Comparison of ENCODE assay signal across 10 mouse cellular contexts in the genomic region with DNA sequence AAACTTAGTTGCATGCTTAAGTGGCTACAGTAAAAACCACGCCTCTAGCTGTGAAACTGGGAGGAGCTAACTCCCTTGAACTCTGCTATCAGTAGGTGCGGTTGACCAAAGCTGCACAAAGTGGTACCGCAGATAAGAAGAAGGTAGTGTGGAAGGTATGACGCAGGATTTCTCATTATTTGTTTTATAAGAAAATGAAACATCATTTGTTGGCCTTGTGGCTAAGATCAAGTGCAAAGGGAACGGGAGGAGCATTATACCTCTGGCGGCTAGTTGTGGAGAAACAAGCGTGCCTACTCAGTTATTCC. TPM values are rescaled to one million over a fixed set of nuclear protein-coding genes. Genes with fewer than 3 reads are reported as not detected.
DNase-seq lines count a peak whose midpoint lies in the region; ATAC-seq and TF ChIP-seq lines count a peak whose summit lies in the region.
"Had no signal": no experiment of that assay in that cellular context is flagged by ENCODE, and none has a peak within 500 bp of the region (broad histone marks: within the 10 kb centered on the region; RNA-seq: fewer than 3 reads in every experiment).

No protein-coding gene starts in this region.

- no peaks in the 10 kb centered on the region for H3K27me3 ChIP-seq in liver, postnatal 0 days (ENCODE audit: insufficient read depth, low read length)
- H3K27me3 ChIP-seq in kidney, embryonic 15.5 days: no peaks in the 10 kb centered on the region
- H3K27me3 ChIP-seq: neural tube, embryonic 13.5 days had no signal

- no peaks in the 10 kb centered on the region for H3K36me3 ChIP-seq in liver, postnatal 0 days (replicated peaks; ENCODE audit: insufficient read depth, low read length)
- H3K36me3 ChIP-seq in kidney, embryonic 15.5 days: no peaks in the 10 kb centered on the region
- H3K36me3 ChIP-seq: neural tube, embryonic 13.5 days had no signal

- H3K4me2 ChIP-seq in liver, postnatal 0 days (ENCODE audit: low read depth, low read length): peak overlapping the region; percentile 73
- no peak overlapping the region for H3K4me2 ChIP-seq in kidney, embryonic 15.5 days
- H3K4me2 ChIP-seq: neural tube, embryonic 13.5 days had no signal

- peak; percentile 82 for ATAC-seq in common myeloid progenitor, adult 5-6 weeks (replicated peaks; ENCODE audit: low read depth, poor library complexity, severe bottlenecking)
- ATAC-seq in liver, postnatal 0 days: peak; percentile 79
- no peak for ATAC-seq in kidney, embryonic 15.5 days (replicated peaks; ENCODE audit: low FRiP score)
- ATAC-seq: hindbrain, embryonic 16.5 days had no signal

- TF ChIP-seq CTCF in liver, postnatal 0 days (IDR thresholded peaks at IDR 0.05; ENCODE audit: low read depth): no peak

- H3K4me1 ChIP-seq in liver, postnatal 0 days (ENCODE audit: insufficient read depth): peaks cover 32% of the 10 kb centered on the region
- peaks cover 9% of the 10 kb centered on the region for H3K4me1 ChIP-seq in kidney, embryonic 15.5 days
- H3K4me1 ChIP-seq: neural tube, embryonic 13.5 days had no signal

- intact Hi-C loops in left cerebral cortex, postnatal 10 days (cut with DNase I): no loop called here

- H3K9ac ChIP-seq in liver, postnatal 0 days (replicated peaks): no peak overlapping the region
- H3K9ac ChIP-seq in kidney, embryonic 15.5 days: no peak overlapping the region
- H3K9ac ChIP-seq: neural tube, embryonic 13.5 days had no signal

- H3K27ac ChIP-seq in liver, postnatal 0 days (ENCODE audit: low read depth): peak overlapping the region; percentile 88
- H3K27ac ChIP-seq in kidney, embryonic 15.5 days: no peak overlapping the region
- H3K27ac ChIP-seq: neural tube, embryonic 13.5 days had no signal

- TF ChIP-seq EP300 in liver, postnatal 0 days (IDR thresholded peaks at IDR 0.05; ENCODE audit: low read depth): peak; percentile 99

- 44% methylated on average over 7 of the region's 7 CpGs for WGBS in liver, postnatal 0 days (ENCODE audit: insufficient replicate concordance)
- 90% methylated on average over 7 of the region's 7 CpGs for WGBS in kidney, embryonic 15.5 days

- peak; percentile 35 for DNase-seq in urinary bladder, postnatal 14 days (ENCODE audit: low spot score)
- no peak for DNase-seq in urinary bladder, postnatal 4 days (ENCODE audit: low spot score in 2 of 2)
- DNase-seq in liver, postnatal 0 days: peak; percentile 69
- peak; percentile 45 for DNase-seq in yolk sac, embryonic 10.5 days (ENCODE audit: low spot score)
- DNase-seq in adrenal gland, adult 18-20 months (ENCODE audit: low spot score in 2 of 2): no peak
- DNase-seq in left cerebral cortex, postnatal 10 days (ENCODE audit: extremely low spot score in 1 of 2, low spot score in 2 of 2): no peak

- H3K4me3 ChIP-seq in liver, postnatal 0 days (ENCODE audit: low read depth, low read length): 0 out of 2 replicates have a peak overlapping the region, but pooled peaks have one; percentile 3
- no peak overlapping the region for H3K4me3 ChIP-seq in kidney, embryonic 15.5 days (replicated peaks)
- H3K4me3 ChIP-seq: neural tube, embryonic 13.5 days had no signal

- H3K9me3 ChIP-seq in liver, postnatal 0 days (ENCODE audit: low read length): no peaks in the 10 kb centered on the region
- H3K9me3 ChIP-seq in kidney, embryonic 15.5 days (replicated peaks): no peaks in the 10 kb centered on the region
- H3K9me3 ChIP-seq: neural tube, embryonic 13.5 days had no signal

RNA-seq across cellular contexts. Expression of a gene that starts 25.7 kb away (rescaled TPM):
- 9.4 and 11.4 TPM in 2 replicates for total RNA-seq in common myeloid progenitor, adult 5-6 weeks (2017)
- 1.3 and 1.5 TPM in 2 replicates for polyA plus RNA-seq in liver, postnatal 0 days (2015; fragmentation: Nextera tagmentation; extraction: Ambion mirVana)
- 1 to 10 TPM; 7.5 to 9.2 TPM for total RNA-seq in adrenal gland, adult 18-20 months (2021)
- total RNA-seq in left cerebral cortex, postnatal 10 days (2021): 10 to 100 TPM; 17.3 to 17.6 TPM
- 4.9 and 5.4 TPM in 2 replicates for polyA plus RNA-seq in kidney, embryonic 15.5 days (2015; fragmentation: Nextera tagmentation; extraction: Ambion mirVana)

RNA-seq across cellular contexts. Expression of a gene that starts 43.0 kb away (rescaled TPM):
- 79.4 and 86.3 TPM in 2 replicates for total RNA-seq in common myeloid progenitor, adult 5-6 weeks (2017)
- 167 and 178 TPM in 2 replicates for polyA plus RNA-seq in liver, postnatal 0 days (2015; fragmentation: Nextera tagmentation; extraction: Ambion mirVana)
- total RNA-seq in adrenal gland, adult 18-20 months (2021): 100 to 1,000 TPM; 676 to 807 TPM
- 100 to 1,000 TPM; 480 to 510 TPM for total RNA-seq in left cerebral cortex, postnatal 10 days (2021)
- polyA plus RNA-seq in kidney, embryonic 15.5 days (2015; fragmentation: Nextera tagmentation; extraction: Ambion mirVana): 325 and 336 TPM in 2 replicates

Comparison
In these comparisons a context has a peak if more than half of its experiments do, and no peak if none do; other contexts are left out.
1. DNase-seq: peak in urinary bladder, postnatal 14 days (single experiment), liver, postnatal 0 days (single experiment) and yolk sac, embryonic 10.5 days (single experiment); none in urinary bladder, postnatal 4 days (0 of 2), adrenal gland, adult 18-20 months (0 of 2) and left cerebral cortex, postnatal 10 days (0 of 2).